8 mouse cellular contexts compared by ENCODE assay signal in genomic region chr2:19703670-19704069, GRCm38 (mm10). TPM values are rescaled to one million over a fixed set of nuclear protein-coding genes. Genes with fewer than 3 reads are reported as not detected.
DNase-seq lines count a peak whose midpoint lies in the region; ATAC-seq lines count a peak whose summit lies in the region.
"Had no signal": no experiment of that assay in that cellular context is flagged by ENCODE, and none has a peak within 500 bp of the region (broad histone marks: within the 10 kb centered on the region; RNA-seq: fewer than 3 reads in every experiment).

No protein-coding gene starts in this region.

- peak overlapping the region; percentile 16; the same call in 1 of the 2 replicates for H3K4me2 ChIP-seq in heart, embryonic 11.5 days
- H3K4me2 ChIP-seq: liver, embryonic 15.5 days had no signal

- peak; percentile 13 for DNase-seq in layer of hippocampus, adult 11-12 months (ENCODE audit: low spot score)
- no peak for DNase-seq in layer of hippocampus, adult 8-10 months (ENCODE audit: low spot score in 2 of 2)
- peak; percentile 21 to 35 for DNase-seq in cerebellum, postnatal 36 days
- DNase-seq in lung, postnatal 14 days: peak; percentile 23
- no peak for DNase-seq in frontal cortex, postnatal 10 days (ENCODE audit: low spot score in 2 of 2)
- DNase-seq in natural killer cell, adult 2 months (ENCODE audit: low spot score in 2 of 2): no peak

- peak overlapping the region; percentile 86; the same call in 1 of the 2 replicates for H3K27ac ChIP-seq in heart, embryonic 11.5 days (ENCODE audit: low read depth, low read length)
- H3K27ac ChIP-seq: liver, embryonic 15.5 days had no signal

- 27% methylated on average over 4 of the region's 4 CpGs for WGBS in heart, embryonic 11.5 days (ENCODE audit: insufficient replicate concordance)

- H3K9ac ChIP-seq in heart, embryonic 11.5 days (ENCODE audit: low read depth, low read length): no peak overlapping the region
- H3K9ac ChIP-seq: liver, embryonic 15.5 days had no signal

- H3K36me3 ChIP-seq in heart, embryonic 11.5 days (ENCODE audit: control insufficient read depth, insufficient read depth, low read length): no peaks in the 10 kb centered on the region
- H3K36me3 ChIP-seq: liver, embryonic 15.5 days had no signal

- ATAC-seq in heart, embryonic 11.5 days (replicated peaks; ENCODE audit: insufficient number of reproducible peaks, low FRiP score, low TSS enrichment): 0 out of 2 replicates have a peak, but pooled peaks have one; percentile 64

- no peak overlapping the region for H3K4me3 ChIP-seq in heart, embryonic 11.5 days (ENCODE audit: low read depth, low read length)
- H3K4me3 ChIP-seq: liver, embryonic 15.5 days had no signal

- H3K4me1 ChIP-seq in heart, embryonic 11.5 days (ENCODE audit: control insufficient read depth, insufficient read depth, low read length): peaks cover 3% of the 10 kb centered on the region; the same call in 1 of the 2 replicates

- H3K27me3 ChIP-seq in heart, embryonic 11.5 days (ENCODE audit: control insufficient read depth, insufficient read depth, low read length): no peaks in the 10 kb centered on the region
- H3K27me3 ChIP-seq: liver, embryonic 15.5 days had no signal

- H3K9me3 ChIP-seq in heart, embryonic 11.5 days (replicated peaks; ENCODE audit: control insufficient read depth, low read length): no peaks in the 10 kb centered on the region
- H3K9me3 ChIP-seq: liver, embryonic 15.5 days had no signal

RNA-seq across cellular contexts. Expression of gene Otud1, which starts 46.1 kb away (rescaled TPM):
- 10 to 100 TPM; 12.7 to 15.4 (median 13.6) TPM for total RNA-seq in layer of hippocampus, adult 8-10 months (2022)
- 5.9 and 6.3 TPM in 2 replicates for polyA plus RNA-seq in heart, embryonic 11.5 days (2014; fragmentation: Nextera tagmentation; extraction: Ambion mirVana)

Comparison
In these comparisons a context has a peak if more than half of its experiments do, and no peak if none do; other contexts are left out.
1. DNase-seq: peak in layer of hippocampus, adult 11-12 months (single experiment), cerebellum, postnatal 36 days (2 of 2) and lung, postnatal 14 days (single experiment); none in layer of hippocampus, adult 8-10 months (0 of 2), frontal cortex, postnatal 10 days (0 of 2) and natural killer cell, adult 2 months (0 of 2).